Mouse (Mus musculus) hindbrain, embryonic 16.5 days (tissue): Measurements from ENCODE around the gene Pard3b. TPM values are rescaled to one million over a fixed set of nuclear protein-coding genes. Genes with fewer than 3 reads are reported as not detected.

Source experiments
- ATAC-seq: fragments of 200-750 bp; cut with Nextera tagmentation; 2 replicates; pipeline ENCODE4 v1.8.0; 2017; ENCODE audit warnings: moderate TSS enrichment, moderate library complexity
- H3K27ac ChIP-seq: fragments of 300-500 bp; sonication (generic); 2 replicates; pipeline ENCODE4 v1.5.1; 2014; ENCODE audit warnings: low read depth, mild to moderate bottlenecking, control low read depth, low read length, moderate library complexity
- H3K27me3 ChIP-seq: fragments of 300-500 bp; sonication (generic); replicated peaks from 2 replicates; pipeline ENCODE4 v1.6.1; 2014; ENCODE audit warnings: low read length; ENCODE audit not compliant: control insufficient read depth, insufficient read depth
- H3K36me3 ChIP-seq: fragments of 300-500 bp; sonication (generic); 2 replicates; pipeline ENCODE4 v1.6.1; 2014; ENCODE audit warnings: mild to moderate bottlenecking, low read length, moderate library complexity, mixed read lengths; ENCODE audit not compliant: control insufficient read depth, insufficient read depth
- H3K4me1 ChIP-seq: fragments of 300-500 bp; sonication (generic); 2 replicates; pipeline ENCODE4 v1.6.1; 2014; ENCODE audit warnings: low read depth, low read length; ENCODE audit not compliant: control insufficient read depth, insufficient read depth
- H3K4me2 ChIP-seq: fragments of 300-500 bp; sonication (generic); 2 replicates; pipeline ENCODE4 v1.6.1; 2014; ENCODE audit warnings: mild to moderate bottlenecking, low read length, control low read depth, moderate library complexity
- H3K4me3 ChIP-seq: fragments of 300-500 bp; sonication (generic); 2 replicates; pipeline ENCODE4 v1.5.1; 2014; ENCODE audit warnings: mild to moderate bottlenecking, low read length, control low read depth, moderate library complexity
- H3K9ac ChIP-seq: fragments of 300-500 bp; sonication (generic); 2 replicates; pipeline ENCODE4 v1.6.1; 2014; ENCODE audit warnings: low read depth, mild to moderate bottlenecking, control low read depth, low read length, moderate library complexity
- H3K9me3 ChIP-seq: fragments of 300-500 bp; sonication (generic); 2 replicates; pipeline ENCODE4 v1.6.1; 2014; ENCODE audit warnings: mild to moderate bottlenecking, low read length, moderate library complexity; ENCODE audit not compliant: control insufficient read depth
- WGBS: fragments of 180-500 bp; shearing (Covaris S2); extraction: QIAGEN DNeasy Blood & Tissue Kit; methylation state at CpG from one replicate; pipeline ENCODE4 v1.1.7; 2014; 5-methylcytosine and 5-hydroxymethylcytosine counted together
- polyA plus RNA-seq: library from polyadenylated mRNA; unstranded; fragments of >200 nt; fragmentation: Nextera tagmentation; extraction: Ambion mirVana; gene quantifications from 2 replicates; pipeline ENCODE4 v1.2.1, GENCODE M21; 2015

Pard3b gene
- polyA plus RNA-seq, 1 experiment from 2014 or later, result 8.9 TPM

DNA sequence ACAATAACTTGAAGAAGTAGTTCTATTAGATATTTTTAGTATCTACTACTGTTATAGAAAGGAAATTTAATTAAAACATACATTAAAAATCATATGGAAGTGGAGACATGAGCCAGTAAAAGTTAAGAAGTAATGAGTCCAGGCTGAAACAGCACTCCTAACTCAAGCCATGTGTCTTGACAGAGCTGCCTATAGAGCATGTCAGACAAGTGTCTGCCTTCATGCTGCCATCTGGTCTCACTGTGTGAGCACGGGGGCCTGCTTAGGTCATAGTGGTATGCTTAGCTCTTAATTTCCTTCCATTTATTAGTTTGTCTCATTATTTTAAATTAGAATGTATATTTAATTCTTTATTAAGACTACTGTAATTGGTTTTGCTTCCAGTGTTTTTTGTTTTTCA, 517.3 kb downstream of the Pard3b start:
- Histone ChIP-seq H3K4me1 (no peaks in the 10 kb centered on the region), H3K4me2 (no peak overlapping the region), H3K4me3 (no peak overlapping the region), H3K9ac (no peak overlapping the region), H3K36me3 (no peaks in the 10 kb centered on the region), H3K27me3 (no peaks in the 10 kb centered on the region), H3K9me3 (no peaks in the 10 kb centered on the region), H3K27ac (no peak overlapping the region)
- WGBS, result 55% methylated on average over 1 of the region's 1 CpGs
- ATAC-seq, result no peak

DNA sequence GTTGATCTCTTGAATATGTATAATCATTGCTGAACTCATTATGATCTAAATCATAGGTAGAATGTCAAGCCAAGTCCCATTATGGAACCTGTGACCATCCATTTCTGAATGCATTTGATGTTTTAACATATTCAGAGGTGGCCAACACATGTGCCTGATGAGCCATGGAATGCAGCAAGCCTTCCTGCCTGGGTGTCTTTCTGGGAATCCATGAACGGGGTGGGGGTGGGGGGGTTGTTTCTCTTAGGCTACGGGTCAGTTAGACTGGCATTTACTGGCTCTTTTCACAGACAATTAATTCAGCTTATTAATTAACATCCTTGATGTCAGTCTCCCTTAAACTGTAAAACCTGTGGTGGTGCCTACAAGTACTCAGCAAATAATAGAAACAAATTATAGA, 521.0 kb downstream of the Pard3b start:
- no peaks in the 10 kb centered on the region for H3K36me3 ChIP-seq
- H3K9ac ChIP-seq, result no peak overlapping the region
- H3K4me1 ChIP-seq, result no peaks in the 10 kb centered on the region
- WGBS, result 58% methylated on average over 2 of the region's 2 CpGs
- H3K9me3 ChIP-seq, result no peaks in the 10 kb centered on the region
- H3K27ac ChIP-seq, result no peak overlapping the region
- no peaks in the 10 kb centered on the region for H3K27me3 ChIP-seq
- H3K4me2 ChIP-seq, result no peak overlapping the region
- H3K4me3 ChIP-seq, result no peak overlapping the region
- no peak for ATAC-seq

DNA sequence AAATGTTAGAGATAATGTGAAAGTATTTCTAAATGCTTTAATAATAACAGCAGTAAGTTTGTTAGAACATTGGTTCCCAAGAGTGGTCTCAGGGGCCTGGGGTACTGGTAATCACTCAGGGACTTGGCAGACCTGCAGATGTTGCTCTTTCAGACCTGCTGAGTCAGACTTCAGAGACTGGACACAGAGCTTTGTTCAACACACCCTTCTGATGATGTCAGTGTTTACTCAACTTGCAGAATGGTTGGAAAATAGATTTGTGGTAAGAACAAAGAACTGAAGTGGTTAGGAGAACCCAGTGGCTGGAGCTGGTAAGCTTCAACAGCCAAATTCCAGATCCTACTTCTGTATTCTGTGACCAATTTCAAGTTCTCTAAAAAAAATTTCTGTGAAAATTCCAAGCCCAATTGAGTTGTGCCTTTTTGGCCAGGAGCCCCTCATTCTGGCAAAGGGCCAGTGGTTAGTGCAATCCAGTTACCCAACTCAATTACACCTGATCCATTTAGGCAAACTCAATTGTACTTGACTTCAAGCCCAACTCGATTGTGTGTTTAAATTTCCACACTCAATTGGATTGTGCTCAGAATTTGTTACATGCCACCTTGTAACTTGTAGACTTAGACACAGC, 536.5 kb downstream of the Pard3b start:
- WGBS, result 61% methylated on average over 1 of the region's 1 CpGs
- Histone ChIP-seq H3K27ac (no peak overlapping the region), H3K9me3 (no peaks in the 10 kb centered on the region), H3K4me2 (no peak overlapping the region), H3K27me3 (no peaks in the 10 kb centered on the region), H3K9ac (no peak overlapping the region), H3K36me3 (no peaks in the 10 kb centered on the region), H3K4me1 (no peaks in the 10 kb centered on the region), H3K4me3 (no peak overlapping the region)
- no peak for ATAC-seq

DNA sequence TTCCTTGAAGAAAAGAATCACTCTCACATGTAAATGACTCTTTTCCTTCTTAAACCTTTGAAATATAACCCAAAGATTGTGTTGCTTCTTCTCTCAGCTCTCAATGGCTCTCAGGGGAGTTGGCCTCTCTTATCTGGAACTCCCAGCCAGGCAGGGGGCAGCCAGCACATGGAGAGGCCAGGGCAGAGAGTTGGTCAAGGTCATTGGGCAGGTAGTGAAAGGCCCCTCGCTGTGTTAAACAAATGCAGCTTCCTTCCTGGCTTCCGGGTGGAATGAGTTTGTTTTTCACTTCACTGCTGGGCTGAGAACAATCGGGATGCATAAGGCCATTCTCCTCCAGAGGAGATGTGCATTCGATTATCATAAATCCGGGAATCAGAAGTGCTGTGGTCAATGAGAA, 543.0 kb downstream of the Pard3b start:
- Histone ChIP-seq H3K4me2 (no peak overlapping the region), H3K27me3 (no peaks in the 10 kb centered on the region), H3K36me3 (no peaks in the 10 kb centered on the region), H3K4me3 (no peak overlapping the region), H3K4me1 (no peaks in the 10 kb centered on the region), H3K27ac (no peak overlapping the region), H3K9me3 (no peaks in the 10 kb centered on the region), H3K9ac (no peak overlapping the region)
- 4% methylated on average over 5 of the region's 5 CpGs for WGBS
- ATAC-seq, result no peak

DNA sequence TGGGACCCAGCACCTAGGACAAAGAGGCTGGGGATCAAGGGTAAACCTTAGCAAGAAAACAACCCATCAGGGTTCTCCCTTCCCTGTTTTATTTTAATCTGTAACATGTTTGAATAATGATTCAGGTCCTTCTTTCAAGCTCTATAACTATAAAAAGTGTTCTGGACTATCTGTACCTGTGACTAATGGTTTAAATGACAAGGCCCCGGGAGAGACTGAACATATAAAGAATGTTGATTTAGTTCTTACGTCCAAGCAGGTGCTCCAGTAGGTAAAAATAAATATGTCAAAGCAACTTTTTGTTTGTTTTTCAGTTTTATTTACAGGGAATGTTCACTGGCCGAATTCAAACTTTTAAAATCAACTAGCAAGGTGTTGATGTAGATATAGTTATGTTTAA, 544.0 kb downstream of the Pard3b start:
- no peak for ATAC-seq
- Histone ChIP-seq H3K9me3 (no peaks in the 10 kb centered on the region), H3K27me3 (no peaks in the 10 kb centered on the region), H3K4me2 (no peak overlapping the region), H3K4me1 (no peaks in the 10 kb centered on the region), H3K9ac (no peak overlapping the region), H3K4me3 (no peak overlapping the region), H3K27ac (no peak overlapping the region), H3K36me3 (no peaks in the 10 kb centered on the region)
- WGBS, result 79% methylated on average over 3 of the region's 3 CpGs

DNA sequence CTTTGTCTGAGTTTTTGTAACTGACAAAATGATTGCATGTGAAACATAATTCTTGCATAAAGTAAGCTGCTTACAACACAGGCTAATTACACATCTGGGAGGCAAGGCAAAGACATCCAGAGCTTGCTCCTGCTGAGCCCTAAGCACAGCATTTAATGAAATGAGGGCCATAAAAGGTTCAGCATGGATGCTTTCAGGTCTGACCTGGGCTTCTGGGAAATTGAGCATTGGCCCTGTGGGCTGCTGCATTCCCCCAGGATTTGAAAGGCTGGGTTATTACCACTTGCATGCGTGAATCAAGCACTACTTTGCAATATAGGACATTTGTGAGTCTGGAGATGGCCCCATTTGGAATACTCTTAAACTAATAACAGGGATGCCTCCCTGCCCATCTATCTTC, 552.2 kb downstream of the Pard3b start:
- Histone ChIP-seq H3K4me2 (no peak overlapping the region), H3K4me1 (no peaks in the 10 kb centered on the region), H3K9ac (no peak overlapping the region), H3K27ac (no peak overlapping the region), H3K4me3 (no peak overlapping the region), H3K36me3 (no peaks in the 10 kb centered on the region), H3K27me3 (no peaks in the 10 kb centered on the region), H3K9me3 (no peaks in the 10 kb centered on the region)
- 26% methylated on average over 1 of the region's 1 CpGs for WGBS
- no peak for ATAC-seq

DNA sequence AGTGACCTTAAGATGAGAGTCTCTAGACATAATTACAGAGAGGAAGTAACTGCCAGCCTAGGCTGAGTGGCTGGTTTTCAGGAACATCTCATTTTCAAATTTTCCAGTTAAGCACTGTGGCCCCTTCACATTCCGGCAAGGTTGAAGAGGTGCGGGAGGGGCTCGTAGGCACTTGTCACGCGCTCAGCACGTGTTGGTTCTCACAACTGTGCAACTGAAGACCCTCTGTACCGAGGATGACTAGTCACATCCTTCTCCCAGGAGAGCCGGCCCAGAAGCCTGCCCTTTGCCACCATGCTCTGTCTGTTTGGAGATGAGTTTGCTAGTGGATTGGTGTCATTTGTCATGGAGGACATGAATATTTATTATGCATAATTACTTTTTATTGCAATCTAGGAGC, 558.9 kb downstream of the Pard3b start:
- H3K4me1 ChIP-seq, result no peaks in the 10 kb centered on the region
- H3K4me2 ChIP-seq, result no peak overlapping the region
- no peaks in the 10 kb centered on the region for H3K27me3 ChIP-seq
- no peak overlapping the region for H3K9ac ChIP-seq
- 56% methylated on average over 8 of the region's 8 CpGs for WGBS
- H3K27ac ChIP-seq, result no peak overlapping the region
- no peaks in the 10 kb centered on the region for H3K9me3 ChIP-seq
- no peak for ATAC-seq
- no peak overlapping the region for H3K4me3 ChIP-seq
- H3K36me3 ChIP-seq, result no peaks in the 10 kb centered on the region

DNA sequence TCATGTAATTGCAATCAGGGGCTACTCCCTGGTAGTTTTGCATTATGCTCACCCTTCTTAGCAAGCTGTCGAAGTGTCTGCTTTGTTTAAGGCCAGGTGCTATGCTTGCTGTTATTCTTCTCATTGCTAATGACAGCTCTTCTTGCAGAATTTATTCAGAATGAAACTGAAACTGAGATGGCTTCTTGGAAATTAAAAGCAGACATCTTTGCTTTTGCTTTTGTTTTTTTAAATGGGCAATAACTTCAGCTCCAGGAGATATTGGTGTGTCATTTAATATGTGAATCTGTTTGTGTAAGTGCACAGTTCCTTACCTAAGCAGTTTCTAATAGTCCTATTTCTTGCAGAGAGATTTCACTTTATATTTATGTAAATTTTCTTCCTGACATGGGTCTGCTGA, 562.3 kb downstream of the Pard3b start:
- no peaks in the 10 kb centered on the region for H3K9me3 ChIP-seq
- 74% methylated on average over 1 of the region's 1 CpGs for WGBS
- no peaks in the 10 kb centered on the region for H3K4me1 ChIP-seq
- no peak overlapping the region for H3K4me3 ChIP-seq
- H3K4me2 ChIP-seq, result no peak overlapping the region
- H3K36me3 ChIP-seq, result no peaks in the 10 kb centered on the region
- no peaks in the 10 kb centered on the region for H3K27me3 ChIP-seq
- no peak overlapping the region for H3K9ac ChIP-seq
- no peak overlapping the region for H3K27ac ChIP-seq
- no peak for ATAC-seq

DNA sequence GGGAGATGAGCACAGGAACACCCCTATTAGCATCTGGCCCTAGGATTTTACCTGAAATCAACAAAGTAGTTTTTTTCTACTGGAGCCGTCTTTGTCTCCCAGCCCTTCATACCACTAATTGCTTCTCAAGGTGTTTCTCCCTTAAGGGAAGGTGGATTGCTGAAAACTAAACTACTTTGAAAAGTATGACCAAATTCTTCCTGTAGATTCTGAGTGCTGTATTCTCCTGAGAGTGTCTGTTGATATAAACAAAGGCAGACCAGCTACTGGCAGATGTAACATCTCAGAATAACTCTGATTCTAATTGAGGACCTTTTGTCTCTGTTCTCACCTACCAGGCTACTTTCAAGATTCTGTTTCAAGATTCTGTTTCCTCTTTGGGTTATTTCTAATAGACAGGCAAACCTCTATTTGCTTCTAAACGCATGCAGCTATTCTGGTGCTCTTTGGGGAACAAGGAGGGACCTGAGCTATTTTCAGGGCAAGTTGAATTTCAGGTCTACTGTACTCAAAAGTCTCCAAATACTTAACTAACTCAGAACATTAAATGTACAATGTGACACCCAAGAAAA, 563.1 kb downstream of the Pard3b start:
- H3K9ac ChIP-seq, result no peak overlapping the region
- H3K27me3 ChIP-seq, result no peaks in the 10 kb centered on the region
- ATAC-seq, result no peak
- WGBS, result 74% methylated on average over 2 of the region's 2 CpGs
- H3K36me3 ChIP-seq, result no peaks in the 10 kb centered on the region
- no peaks in the 10 kb centered on the region for H3K4me1 ChIP-seq
- no peaks in the 10 kb centered on the region for H3K9me3 ChIP-seq
- H3K4me2 ChIP-seq, result no peak overlapping the region
- no peak overlapping the region for H3K27ac ChIP-seq
- no peak overlapping the region for H3K4me3 ChIP-seq
